Mouse (Mus musculus) ES-E14 (cell line): ENCODE measurements around the gene Smyd3. TPM values are rescaled to one million over a fixed set of nuclear protein-coding genes. Genes with fewer than 3 reads are reported as not detected.

Source experiments
- DNase-seq: peaks from one replicate; pipeline ENCODE4 v3.0.0-alpha.2; 2013; ENCODE audit warnings: low read depth, low spot score
- H3K27ac ChIP-seq: 2 replicates; pipeline ENCODE4 v1.5.1; 2012; ENCODE audit warnings: low read depth, mild to moderate bottlenecking, low read length, moderate library complexity, mixed read lengths; ENCODE audit not compliant: poor library complexity, insufficient read depth, severe bottlenecking
- H3K36me3 ChIP-seq: 2 replicates; pipeline ENCODE4 v1.6.1; 2012; ENCODE audit warnings: mild to moderate bottlenecking, low read length, moderate library complexity, mixed read lengths; ENCODE audit not compliant: control insufficient read depth, poor library complexity, insufficient read depth, severe bottlenecking
- H3K4me1 ChIP-seq, 2 experiments: fragments of 150-350 bp in 1 of 2; sonication (generic) in 1 of 2; 2 replicates each; pipeline ENCODE4 v1.6.1; 2012; ENCODE audit warnings: low read length in 2 of 2, mild to moderate bottlenecking in 1 of 2, mixed read lengths in 1 of 2; ENCODE audit not compliant: control insufficient read depth in 2 of 2, insufficient read depth in 2 of 2, poor library complexity in 1 of 2
- H3K4me3 ChIP-seq, 2 experiments: fragments of 150-350 bp in 1 of 2; sonication (generic) in 1 of 2; 2 replicates each; pipeline ENCODE4 v1.5.1; 2012; ENCODE audit warnings: low read length in 2 of 2, low read depth in 1 of 2, mild to moderate bottlenecking in 1 of 2, mixed read lengths in 1 of 2; ENCODE audit not compliant: insufficient read depth in 1 of 2, poor library complexity in 1 of 2, severe bottlenecking in 1 of 2
- H3K9ac ChIP-seq: 2 replicates; pipeline ENCODE4 v1.6.1; 2012; ENCODE audit warnings: low read depth, mild to moderate bottlenecking, low read length, mixed read lengths; ENCODE audit not compliant: poor library complexity, insufficient read depth, severe bottlenecking
- H3K9me3 ChIP-seq: fragments of 150-350 bp; sonication (generic); 2 replicates; pipeline ENCODE4 v1.6.1; 2012; ENCODE audit warnings: low read depth, mild to moderate bottlenecking, low read length; ENCODE audit not compliant: control insufficient read depth, insufficient read depth
- CHD2 ChIP-seq: IDR thresholded peaks from 2 replicates; pipeline ENCODE4 v1.6.1; 2014; ENCODE audit warnings: mild to moderate bottlenecking, low read depth, low read length, inconsistent platforms
- HCFC1 ChIP-seq: IDR thresholded peaks from 2 replicates; pipeline ENCODE4 v1.6.1; 2012; ENCODE audit warnings: low read length, inconsistent platforms, borderline replicate concordance; ENCODE audit not compliant: insufficient read depth
- MAFK ChIP-seq: IDR thresholded peaks from 2 replicates; pipeline ENCODE4 v1.6.1; 2014; ENCODE audit warnings: mild to moderate bottlenecking, low read depth, low read length, inconsistent platforms; ENCODE audit not compliant: insufficient read depth
- ZC3H11A ChIP-seq: IDR thresholded peaks from 2 replicates; pipeline ENCODE4 v1.6.1; 2012; ENCODE audit warnings: low read depth, mild to moderate bottlenecking, inconsistent platforms, low read length, borderline replicate concordance
- ZNF384 ChIP-seq: IDR thresholded peaks from 2 replicates; pipeline ENCODE4 v1.6.1; 2012; ENCODE audit warnings: low read depth, low read length, inconsistent platforms
- in situ Hi-C, 2 experiments: fragments of 600-800 bp; cut with MboI; formaldehyde crosslinking; loops; one replicate each; pipeline ENCODE4 v1.15.1; 2025; ENCODE audit warnings: low sequenced_read_pairs in 2 of 2, inconsistent platforms in 1 of 2; ENCODE audit not compliant: unreplicated experiment in 2 of 2
- total RNA-seq: library from RNA; depleted of rRNA; stranded (reverse); fragments of 300-350 nt; gene quantifications from 2 replicates; pipeline ENCODE4 v1.2.3, GENCODE M21; 2012

The Smyd3 gene
- total RNA-seq, 1 experiment, result 18.3 TPM

DNA sequence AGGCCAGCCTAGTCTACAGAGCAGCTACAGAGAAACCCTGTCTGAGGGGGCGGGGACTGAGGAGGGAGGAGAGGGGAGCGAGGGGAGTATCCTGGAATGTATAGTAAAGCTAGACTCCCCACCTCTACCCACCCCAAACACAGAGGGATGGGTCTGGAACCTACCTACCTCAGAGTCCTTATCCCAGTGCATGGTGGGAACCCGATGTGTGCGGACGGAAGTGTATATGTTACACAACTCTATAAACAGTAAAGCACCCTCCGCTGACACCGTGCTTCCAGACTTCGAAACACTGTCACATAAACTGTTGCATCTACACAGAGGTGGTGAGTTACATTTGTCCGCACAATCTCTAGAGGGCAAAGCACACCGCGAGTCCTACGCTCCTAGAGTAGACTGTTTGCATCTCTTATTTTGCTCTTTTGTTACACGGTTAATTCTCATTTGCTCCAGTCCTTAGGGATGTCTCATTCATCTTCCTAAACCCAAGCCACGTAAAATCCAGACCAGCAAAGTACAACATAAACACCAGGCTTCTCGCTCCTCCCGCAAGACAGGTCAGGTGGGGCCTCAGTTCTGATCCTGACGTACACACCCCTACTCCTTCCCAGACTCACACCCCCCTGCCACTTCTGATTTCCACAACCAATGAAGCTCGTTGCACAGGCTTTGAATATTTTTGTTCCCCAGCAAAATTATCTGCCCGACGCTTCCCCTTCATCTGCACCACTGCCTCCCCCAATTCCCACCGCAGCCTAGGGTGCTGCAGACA lies 714 bp downstream of the Smyd3 start:
- H3K27ac ChIP-seq, result peak overlapping the region; percentile 49; the same call in 1 of the 2 replicates

DNA sequence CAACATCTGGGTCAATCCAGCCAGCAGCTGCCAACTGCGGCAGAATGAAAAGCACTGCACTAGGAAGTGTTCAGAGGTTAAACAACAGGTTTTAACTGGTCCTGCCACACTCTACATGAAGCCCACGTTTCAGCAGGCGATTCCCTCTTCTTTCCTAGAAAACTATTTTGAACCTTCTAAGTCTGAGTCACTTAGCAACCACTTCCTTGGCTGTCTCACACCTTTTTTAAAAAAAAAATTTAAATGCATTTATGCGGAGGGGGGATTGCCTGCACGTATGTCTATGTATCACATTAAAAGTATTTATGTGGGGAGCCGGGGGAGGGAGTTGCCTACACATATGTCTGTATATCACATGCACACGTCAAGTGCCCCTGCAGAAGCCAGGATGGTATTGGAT lies 5.9 kb downstream of the Smyd3 start:
- peaks cover 7 to 8% of the 10 kb centered on the region in 2 experiments; a peak in 3 of 4 replicates for H3K4me1 ChIP-seq
- H3K4me3 ChIP-seq, result no peak overlapping the region
- in situ Hi-C loops, result no loop called here
- TF ChIP-seq HCFC1 (no peak), ZC3H11A (no peak), MAFK (no peak), ZNF384 (no peak), CHD2 (no peak)
- no peaks in the 10 kb centered on the region for H3K9me3 ChIP-seq
- DNase-seq, result no peak
- no peak overlapping the region for H3K27ac ChIP-seq
- H3K9ac ChIP-seq, result no peak overlapping the region
- peaks cover 2% of the 10 kb centered on the region; the same call in 1 of the 2 replicates for H3K36me3 ChIP-seq

More for the DNA sequence above, 714 bp downstream of the Smyd3 start:
- Histone ChIP-seq H3K9me3 (no peaks in the 10 kb centered on the region), H3K4me1 (peaks cover 0 to 5% of the 10 kb centered on the region in 2 experiments; a peak in 3 of 4 replicates), H3K36me3 (peaks cover 2% of the 10 kb centered on the region; the same call in 1 of the 2 replicates), H3K9ac (peak overlapping the region; percentile 91), H3K4me3 (peak overlapping the region; percentile 88 to 91)
- in situ Hi-C loops, result no loop called here
- TF ChIP-seq ZNF384 (no peak), ZC3H11A (no peak), MAFK (no peak), HCFC1 (no peak), CHD2 (no peak)
- peak; percentile 40 for DNase-seq

GRCm38 (mm10) chr1:179510546-179511340 lies 7.1 kb downstream of the Smyd3 start:
- no peak overlapping the region; the same call in 1 of the 2 replicates for H3K27ac ChIP-seq

DNA sequence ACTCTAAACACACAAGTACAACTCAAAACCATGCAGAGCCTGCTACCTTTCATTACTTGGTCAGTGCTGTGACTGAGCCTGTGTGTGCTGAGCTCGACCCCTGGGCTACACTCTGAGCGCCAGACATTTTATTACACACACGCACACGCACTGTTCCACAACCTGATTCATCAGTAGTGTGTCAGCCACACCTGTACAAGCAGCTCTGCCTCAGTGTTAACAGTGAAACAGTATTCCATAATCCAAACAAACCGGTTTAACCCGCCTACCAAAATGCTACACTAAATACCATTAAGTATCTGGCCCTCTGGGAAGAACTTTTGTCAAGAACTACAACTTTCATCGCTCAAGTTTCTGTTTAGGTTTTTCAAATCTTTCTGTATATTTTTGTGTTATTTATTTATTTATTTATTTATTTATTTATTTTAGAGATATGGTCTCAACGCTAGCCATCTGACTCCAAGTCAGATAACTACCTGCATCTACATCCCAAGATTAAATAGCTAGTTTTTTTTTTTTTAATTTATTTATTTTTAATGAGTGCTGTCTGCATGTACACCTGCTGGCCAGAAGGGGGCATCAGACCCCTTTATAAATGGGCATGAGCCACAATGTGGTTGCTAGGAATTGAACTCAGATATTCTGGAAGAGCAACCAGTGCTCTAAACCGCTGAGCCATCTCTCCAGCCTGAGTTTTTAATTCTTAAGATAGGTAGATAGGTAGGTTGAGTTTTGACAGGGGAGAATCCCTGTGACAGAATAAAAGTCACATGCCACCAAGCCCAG lies 11.1 kb downstream of the Smyd3 start:
- no peak overlapping the region for H3K4me3 ChIP-seq
- in situ Hi-C loops, result no loop called here
- no peak overlapping the region for H3K27ac ChIP-seq
- no peaks in the 10 kb centered on the region for H3K9me3 ChIP-seq
- TF ChIP-seq MAFK, result no peak
- no peak for TF ChIP-seq CHD2
- TF ChIP-seq ZNF384, result no peak
- no peak for TF ChIP-seq ZC3H11A
- TF ChIP-seq HCFC1, result no peak
- no peak overlapping the region for H3K9ac ChIP-seq
- peaks cover 1 to 8% of the 10 kb centered on the region in 2 experiments; a peak in 1 of 4 replicates for H3K4me1 ChIP-seq
- no peaks in the 10 kb centered on the region for H3K36me3 ChIP-seq
- DNase-seq, result peak; percentile 47

More at GRCm38 (mm10) chr1:179510546-179511340, 7.1 kb downstream of the Smyd3 start:
- Histone ChIP-seq H3K9me3 (no peaks in the 10 kb centered on the region), H3K4me1 (peaks cover 4 to 8% of the 10 kb centered on the region in 2 experiments; a peak in 2 of 4 replicates), H3K4me3 (no peak overlapping the region), H3K36me3 (peaks cover 2% of the 10 kb centered on the region; the same call in 1 of the 2 replicates), H3K9ac (no peak overlapping the region)
- no peak for TF ChIP-seq HCFC1
- TF ChIP-seq ZC3H11A, result no peak
- no peak for TF ChIP-seq MAFK
- no peak for TF ChIP-seq CHD2
- no peak for TF ChIP-seq ZNF384
- no peak for DNase-seq
- in situ Hi-C loops, result no loop called here
